In genomic region chr13:93797011-93797600, GRCm38 (mm10) we compare ENCODE assay signal across 19 mouse cellular contexts.
"Had no signal": no experiment of that assay in that cellular context is flagged by ENCODE, and none has a peak within 500 bp of the region (broad histone marks: within the 10 kb centered on the region; RNA-seq: fewer than 3 reads in every experiment).

No protein-coding gene starts in this region.

- H3K27me3 ChIP-seq: lung, embryonic 15.5 days; midbrain, embryonic 13.5 days; midbrain, embryonic 15.5 days; neural tube, embryonic 12.5 days had no signal

- H3K4me3 ChIP-seq: lung, embryonic 15.5 days; megakaryocyte, embryonic 14.5 days; midbrain, embryonic 13.5 days; midbrain, embryonic 15.5 days; neural tube, embryonic 12.5 days had no signal

- H3K4me2 ChIP-seq: lung, embryonic 15.5 days; midbrain, embryonic 11.5 days; midbrain, embryonic 13.5 days; midbrain, embryonic 15.5 days; neural tube, embryonic 12.5 days had no signal

- H3K36me3 ChIP-seq: midbrain, embryonic 15.5 days; neural tube, embryonic 12.5 days had no signal

- H3K27ac ChIP-seq: lung, embryonic 15.5 days; macrophage; midbrain, embryonic 13.5 days; midbrain, embryonic 15.5 days; neural tube, embryonic 12.5 days had no signal

- H3K4me1 ChIP-seq: megakaryocyte, embryonic 14.5 days; midbrain, embryonic 15.5 days; neural tube, embryonic 12.5 days had no signal

- ATAC-seq: lung, postnatal 0 days; midbrain, embryonic 13.5 days; midbrain, embryonic 15.5 days had no signal

- H3K9me3 ChIP-seq: lung, embryonic 15.5 days; midbrain, embryonic 13.5 days; midbrain, embryonic 15.5 days; neural tube, embryonic 12.5 days had no signal

- H3K9ac ChIP-seq: lung, embryonic 15.5 days; midbrain, embryonic 13.5 days; midbrain, embryonic 15.5 days; neural tube, embryonic 12.5 days had no signal

- DNase-seq: lung, adult 2 months; lung, postnatal 14 days; lung, postnatal 36 days; retina, postnatal 1 day; right cerebral cortex, adult 18-20 months; right cerebral cortex, postnatal 25 days; right cerebral cortex, postnatal 4 days; spleen, adult 18-20 months; thymus, adult 18-20 months; thymus, postnatal 14 days; thymus, postnatal 36 days had no signal
